Mouse (Mus musculus) CH12.LX (cell line): Measurements from ENCODE around the gene Pdcd1lg2.

Source experiments
- CTCF ChIP-seq, 2 experiments: IDR thresholded peaks in 1 of 2; conservative IDR thresholded peaks in 1 of 2; 2 replicates each; pipeline ENCODE4 v1.5.1; 2011 to 2012; ENCODE audit warnings: low read depth in 2 of 2, low read length in 2 of 2, improper control_type of control experiment in 1 of 2, inconsistent platforms in 1 of 2, mild to moderate bottlenecking in 1 of 2, moderate library complexity in 1 of 2
- IRF4 ChIP-seq: IDR thresholded peaks from 2 replicates; pipeline ENCODE4 v1.6.1; 2014; ENCODE audit warnings: low read depth, mild to moderate bottlenecking, inconsistent platforms, low read length, improper control_type of control experiment

DNA sequence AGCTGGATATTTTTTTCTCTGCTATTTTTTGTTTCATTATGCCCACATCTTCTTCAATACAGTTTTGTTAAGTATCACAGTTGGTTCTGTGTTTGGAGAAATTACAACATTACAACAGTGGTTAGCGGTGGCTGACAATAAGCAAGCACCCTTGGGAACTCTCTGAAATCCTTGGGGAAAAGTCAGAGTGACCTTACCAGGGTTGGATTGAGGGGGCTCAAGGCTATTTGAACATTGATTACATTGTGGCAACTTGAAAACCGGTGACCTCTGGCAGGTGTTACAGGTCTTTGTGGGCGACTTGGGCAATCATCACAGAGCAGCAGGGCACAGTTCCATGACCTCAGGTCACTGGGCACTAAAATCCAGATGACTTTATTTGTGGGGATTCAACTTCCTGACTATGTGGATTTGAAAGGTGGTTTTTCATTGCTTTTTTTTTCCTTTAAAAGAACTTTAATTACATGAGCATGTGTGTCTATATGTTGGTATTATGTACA lies 79.1 kb downstream of the Pdcd1lg2 start:
- no peak for TF ChIP-seq IRF4
- no peak for TF ChIP-seq CTCF (conservative IDR thresholded peaks at IDR 0.05 in 1 of 2, IDR thresholded peaks at IDR 0.05 in 1 of 2; ENCODE audit: low read depth in 2 of 2, low read length in 2 of 2)
